Mouse (Mus musculus) c-Kit-negative CD71-positive TER-119-positive erythroid progenitor cells, embryonic 14.5 days (primary cell): ENCODE results near the gene Plcd3.

ENCODE experiments used
- DNase-seq: peaks from one replicate; pipeline ENCODE4 v3.0.0-alpha.2; 2013; ENCODE audit warnings: low read depth, low spot score

The Plcd3 gene

DNA sequence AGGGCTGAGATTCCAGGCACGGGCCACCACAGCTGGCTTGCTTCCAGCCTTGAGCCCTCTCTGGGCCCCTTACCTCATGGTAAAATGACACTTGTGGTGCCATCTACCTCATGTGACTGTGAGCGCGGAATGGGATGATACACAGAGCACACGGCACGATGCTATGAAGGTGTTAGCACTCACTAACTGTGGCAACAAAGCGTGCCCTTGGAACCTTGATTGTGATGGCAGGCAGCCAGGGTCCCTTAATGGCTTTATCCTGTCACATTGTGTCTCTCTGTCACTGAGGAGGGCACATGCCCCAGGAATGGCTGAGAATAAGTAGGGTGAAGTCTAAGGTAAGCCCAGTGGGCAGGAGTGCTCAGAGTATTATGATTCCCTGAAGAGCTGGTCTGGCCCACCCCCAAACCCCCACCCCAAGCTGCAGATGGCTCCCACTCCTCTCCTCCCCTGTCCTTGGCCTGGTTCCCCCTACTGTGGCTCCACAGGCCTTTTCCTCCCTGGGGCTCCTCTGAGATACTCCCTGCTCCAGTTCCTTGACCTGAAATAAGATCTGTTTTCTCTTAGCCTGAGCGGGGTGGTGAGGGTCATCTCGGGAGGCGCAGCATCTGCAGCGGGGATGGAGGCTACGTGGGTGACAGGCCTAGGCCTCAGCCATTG, 2.8 kb downstream of the Plcd3 start:
- DNase-seq = no peak

DNA sequence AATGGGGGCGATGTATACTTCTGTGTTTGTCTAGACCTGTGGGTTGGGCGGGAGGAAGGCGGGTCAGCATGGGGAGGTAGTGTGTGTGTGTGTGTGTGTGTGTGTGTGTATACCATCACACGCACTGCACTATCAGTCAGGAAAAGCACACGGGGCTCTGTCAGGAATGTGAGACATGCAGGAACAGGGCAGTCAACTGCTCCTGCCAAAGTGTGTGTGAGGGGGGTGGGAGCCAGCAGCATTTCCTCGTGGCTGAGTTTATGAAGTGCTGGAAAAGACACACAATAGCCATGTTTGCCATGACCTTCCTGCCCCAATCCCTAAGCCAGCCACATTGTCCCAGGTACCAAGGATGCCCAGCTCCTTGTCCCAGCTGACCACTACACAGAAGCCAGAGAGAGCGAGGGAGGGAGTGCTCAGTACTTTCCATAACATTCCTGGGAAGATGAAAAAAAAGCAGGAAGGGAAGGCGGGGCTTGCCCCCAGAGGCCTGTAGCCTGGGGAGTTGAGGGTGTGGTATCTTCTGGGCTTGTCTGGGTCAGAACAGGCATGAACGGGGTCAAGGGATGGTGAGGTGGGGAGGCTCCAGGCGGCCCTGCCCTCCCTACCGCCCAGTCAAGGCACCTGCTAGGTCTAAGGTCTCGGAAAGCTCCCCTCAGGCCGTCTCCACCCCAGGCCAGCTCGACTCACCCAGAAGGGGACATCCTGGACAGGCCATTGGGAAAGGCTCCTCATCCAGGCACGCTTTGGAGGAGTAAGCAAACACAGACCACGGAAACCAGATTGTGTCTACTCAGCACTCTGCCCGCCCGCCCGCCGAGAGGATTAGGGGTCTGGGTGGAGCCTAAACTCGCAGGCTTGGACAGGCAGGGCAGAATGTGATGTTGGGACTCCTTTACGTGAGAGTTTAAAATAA, 4.2 kb downstream of the Plcd3 start:
- no peak for DNase-seq

DNA sequence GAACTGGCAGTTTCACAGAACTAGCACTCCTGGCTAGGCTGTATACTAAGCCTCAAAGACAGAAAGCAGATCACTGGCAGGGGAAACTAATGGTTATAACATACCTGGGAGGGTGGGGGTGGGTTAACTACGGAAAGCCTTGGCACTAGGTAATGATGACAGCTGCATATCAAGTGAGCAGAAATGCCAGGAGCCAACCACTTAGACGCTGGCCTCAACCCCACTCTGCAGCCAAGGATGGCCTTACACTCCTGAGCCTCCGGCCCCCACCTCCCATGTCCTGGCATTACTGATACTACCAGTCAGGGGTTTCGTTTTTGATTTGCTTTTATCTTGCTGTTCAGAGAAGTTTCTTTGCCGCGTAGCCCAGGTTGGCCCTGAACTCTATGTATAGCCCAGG, 5.7 kb downstream of the Plcd3 start:
- no peak for DNase-seq

DNA sequence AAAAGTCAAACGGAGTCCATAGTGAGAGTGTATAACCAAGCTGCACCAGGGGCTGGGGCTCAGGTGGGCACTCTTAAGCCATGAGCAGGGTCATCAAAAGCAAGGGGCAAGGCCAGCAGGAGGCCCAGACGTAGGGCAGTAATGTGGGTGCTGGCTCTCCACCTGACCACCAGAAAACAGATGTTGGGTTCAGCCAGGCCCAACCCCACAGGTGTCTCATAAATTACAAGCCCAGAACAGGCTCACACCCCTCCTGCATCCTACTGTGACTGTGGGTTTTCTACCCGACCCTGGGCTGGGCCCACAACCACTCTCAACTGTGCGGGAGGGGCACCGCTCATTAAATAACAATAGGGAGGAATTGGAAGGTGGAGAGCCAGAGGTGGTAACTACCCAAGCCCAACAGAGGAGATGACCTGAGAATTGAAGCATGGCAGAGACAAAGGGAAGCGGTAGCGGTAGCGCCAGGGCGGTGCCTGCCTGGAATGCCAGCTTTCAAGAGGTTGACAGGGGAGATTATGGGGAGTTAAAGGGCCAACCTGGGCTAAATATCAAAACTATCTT, 6.3 kb downstream of the Plcd3 start:
- no peak for DNase-seq

DNA sequence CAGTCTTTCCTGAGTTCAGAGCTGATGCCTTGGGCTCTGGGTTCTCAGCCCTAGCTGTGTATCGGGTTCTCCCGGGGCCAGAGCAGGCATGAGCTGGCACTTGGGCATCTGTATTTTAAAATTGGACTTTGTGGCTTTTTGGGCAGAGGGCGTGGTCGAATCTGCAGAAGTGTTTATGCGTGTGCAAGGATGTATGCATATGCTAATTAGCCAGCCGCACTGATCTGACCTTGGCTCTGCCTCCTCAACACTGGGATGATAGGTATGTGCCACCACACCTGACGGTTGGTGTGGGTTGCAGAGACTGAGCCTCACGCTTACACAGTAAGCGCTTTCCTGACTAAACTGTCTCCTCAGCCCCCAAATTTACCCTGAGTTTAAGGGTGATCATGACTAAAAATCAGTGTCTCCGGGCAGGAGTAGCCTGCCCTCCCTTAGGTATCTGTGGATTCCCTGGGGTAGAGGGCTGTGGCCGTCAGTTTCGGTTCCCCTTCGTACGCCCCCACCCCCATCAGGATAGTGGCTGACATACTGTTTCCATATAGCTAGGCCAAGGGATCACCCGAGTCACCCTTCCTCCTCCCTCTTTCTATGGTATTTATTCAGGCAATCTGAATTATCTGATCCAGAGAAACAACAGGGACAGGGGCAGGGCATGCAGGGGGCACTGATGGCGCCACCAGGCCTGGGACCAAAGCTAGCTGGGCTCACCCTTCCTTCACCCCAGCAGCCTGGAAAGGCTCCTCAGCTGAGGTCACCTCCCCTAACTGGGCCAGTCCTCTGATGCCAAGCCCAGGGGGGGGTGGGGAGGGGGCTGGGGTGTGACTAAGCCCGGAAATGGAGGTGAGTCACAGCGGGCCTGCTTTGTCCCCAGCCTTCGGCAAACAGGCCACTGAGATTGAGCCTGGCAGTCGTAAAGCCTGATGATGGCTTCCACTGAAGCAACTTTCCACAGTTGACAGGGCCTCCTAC, 7.3 kb downstream of the Plcd3 start:
- no peak for DNase-seq

DNA sequence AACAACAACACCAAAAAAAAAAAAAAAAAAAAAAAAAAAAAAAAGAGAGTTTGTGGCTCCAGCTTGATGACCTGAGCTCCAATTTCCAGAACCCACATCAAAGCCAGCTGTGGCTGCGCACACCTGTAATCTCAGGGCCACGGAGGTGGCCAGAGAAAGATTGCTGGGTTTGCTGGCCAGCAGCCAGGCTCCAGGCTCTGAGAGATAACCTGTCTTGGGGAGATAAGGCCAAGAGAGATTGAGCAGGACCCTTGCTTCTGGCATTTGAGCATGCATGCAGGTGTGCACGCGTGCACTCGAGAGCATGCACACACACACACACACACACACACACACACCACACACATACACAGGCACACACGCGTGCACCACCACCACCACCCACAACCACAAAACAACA, 8.2 kb downstream of the Plcd3 start:
- DNase-seq = no peak

DNA sequence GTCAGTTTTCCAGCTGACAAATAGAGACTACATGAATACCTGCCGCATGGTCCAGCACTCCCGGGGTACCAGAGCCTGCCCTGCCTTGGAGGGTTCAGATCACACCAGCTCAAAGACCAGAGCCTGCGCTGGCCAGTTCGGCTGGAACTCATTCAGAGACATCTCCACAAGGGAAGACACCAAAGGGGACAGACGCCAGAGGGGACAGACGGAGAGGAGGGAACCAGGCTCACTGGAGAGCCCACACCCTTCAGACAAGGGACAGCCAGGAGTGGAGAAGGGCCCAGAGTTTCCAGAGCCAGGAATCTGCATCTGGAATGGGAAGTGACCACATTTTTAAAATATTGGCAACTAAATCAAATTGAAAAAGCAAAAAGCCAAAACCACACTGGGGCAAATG, 19.8 kb downstream of the Plcd3 start:
- DNase-seq = no peak

DNA sequence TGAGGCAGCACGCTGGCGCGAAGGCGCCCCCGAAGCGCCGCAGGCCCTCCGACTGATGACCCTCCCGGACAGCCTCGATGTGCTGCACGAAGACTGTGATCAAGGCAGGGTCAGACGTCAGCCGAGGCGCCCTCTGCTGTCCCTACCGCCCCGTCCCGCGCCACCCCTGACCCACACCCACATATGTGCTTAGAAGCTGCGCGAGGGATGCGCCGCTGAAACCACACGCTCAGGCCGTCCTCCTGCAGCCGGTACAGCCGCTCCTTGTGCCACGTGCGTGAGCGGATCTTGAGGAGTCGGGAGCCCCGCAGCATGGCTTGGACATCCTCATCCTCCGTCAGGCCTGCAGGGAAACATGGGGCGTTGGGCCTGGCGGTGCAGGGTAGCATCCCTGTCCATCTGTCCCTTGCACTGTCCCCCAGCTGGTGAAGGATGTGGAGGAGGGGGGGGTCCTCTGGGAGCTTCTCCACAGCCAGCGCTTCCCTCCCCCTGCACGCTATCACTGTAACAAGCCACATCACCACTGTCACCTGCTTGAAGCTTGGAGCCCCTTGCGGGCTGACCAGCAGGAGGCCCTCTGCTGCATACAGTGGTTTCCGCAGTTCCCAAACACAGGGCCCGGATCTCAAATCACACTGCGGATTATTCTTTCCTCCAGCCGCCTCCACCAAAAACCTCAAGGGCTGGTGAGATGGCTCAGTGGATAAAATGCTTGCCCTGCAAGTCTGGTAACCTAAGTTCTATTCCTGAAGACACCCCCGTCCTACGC, 21.0 kb downstream of the Plcd3 start:
- no peak for DNase-seq

DNA sequence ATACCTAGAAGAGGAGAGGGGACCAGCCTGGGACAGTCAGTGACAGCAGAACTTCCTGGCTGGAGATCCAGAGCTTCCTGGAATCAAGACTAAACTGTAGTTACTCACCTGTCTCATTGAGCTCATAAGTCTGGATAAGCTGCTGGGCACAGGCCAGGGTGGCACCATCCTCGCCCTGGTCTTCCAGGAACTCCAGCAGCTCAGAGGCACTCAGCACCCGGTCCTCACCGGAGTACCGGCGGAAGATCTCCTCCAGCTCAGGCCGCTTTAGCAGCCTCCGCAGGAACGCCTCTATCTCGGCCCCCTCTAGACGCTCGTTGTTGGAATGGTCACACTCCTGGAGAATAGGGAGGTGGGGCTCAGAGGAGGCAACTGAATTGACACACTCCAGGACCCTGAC, 23.3 kb downstream of the Plcd3 start:
- DNase-seq = no peak

DNA sequence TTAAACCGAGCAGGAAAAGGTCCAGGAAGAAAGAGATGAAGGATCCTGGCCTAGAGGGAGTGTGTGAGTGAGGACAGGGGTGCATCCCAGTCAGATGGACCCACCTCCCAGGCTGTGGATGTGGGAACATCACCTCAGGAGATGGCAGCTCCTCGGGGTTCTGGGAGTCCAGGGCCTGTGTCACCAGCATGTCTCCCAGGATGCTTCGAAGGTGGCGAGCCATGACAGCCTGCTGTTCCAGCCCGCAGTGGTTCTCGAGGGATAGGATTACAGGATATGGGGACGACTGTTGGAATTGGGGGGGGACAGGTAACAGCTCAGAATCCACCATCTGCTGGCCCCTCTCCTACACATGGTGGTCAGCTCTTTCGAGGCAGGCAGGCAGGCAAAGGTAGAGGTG, 24.9 kb downstream of the Plcd3 start:
- no peak for DNase-seq

DNA sequence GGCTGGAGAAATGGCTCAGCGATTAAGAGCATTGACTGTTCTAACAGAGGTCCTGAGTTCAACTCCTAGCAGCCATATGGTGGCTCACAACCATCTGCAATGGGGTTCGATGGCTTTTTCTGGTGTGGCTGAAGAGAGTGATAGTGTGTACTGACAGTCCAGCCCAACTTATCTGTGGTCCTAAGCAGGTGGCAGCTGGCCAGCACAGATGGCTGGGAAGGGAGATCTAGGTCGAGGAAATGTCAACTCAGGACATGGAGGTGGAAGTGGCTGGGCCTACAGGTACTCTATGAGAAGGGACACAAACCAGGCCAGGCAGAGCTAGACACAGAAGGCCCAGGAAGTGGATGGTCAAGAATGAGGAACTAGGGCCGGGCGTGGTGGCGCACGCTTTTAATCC, 25.4 kb downstream of the Plcd3 start:
- DNase-seq = no peak

DNA sequence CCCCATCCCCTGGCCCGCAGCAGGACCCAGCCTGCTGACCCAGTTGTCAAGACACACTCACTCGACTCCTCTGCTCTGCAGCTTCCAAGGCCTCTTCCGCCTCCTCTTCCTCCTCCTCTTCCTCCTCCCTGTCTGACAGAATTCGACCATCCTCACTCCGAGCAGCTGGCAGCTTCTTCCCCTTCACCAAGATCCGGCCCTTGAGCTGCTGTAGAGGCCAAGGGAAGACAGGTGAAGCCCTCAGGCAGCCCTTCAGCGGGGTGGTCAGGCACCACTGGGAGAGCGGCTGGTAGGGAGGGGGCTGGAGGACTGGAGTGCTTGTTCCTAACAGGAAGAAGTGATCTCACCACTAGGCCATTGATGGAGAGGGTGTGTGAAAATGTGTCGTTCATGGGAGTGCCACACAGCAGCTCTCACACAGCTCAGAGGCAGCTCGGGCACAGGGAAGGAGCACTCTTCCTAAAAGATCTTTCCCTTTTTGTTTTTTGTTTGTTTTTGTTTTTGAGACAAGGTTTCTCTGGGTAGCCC, 26.6 kb downstream of the Plcd3 start:
- DNase-seq = no peak

DNA sequence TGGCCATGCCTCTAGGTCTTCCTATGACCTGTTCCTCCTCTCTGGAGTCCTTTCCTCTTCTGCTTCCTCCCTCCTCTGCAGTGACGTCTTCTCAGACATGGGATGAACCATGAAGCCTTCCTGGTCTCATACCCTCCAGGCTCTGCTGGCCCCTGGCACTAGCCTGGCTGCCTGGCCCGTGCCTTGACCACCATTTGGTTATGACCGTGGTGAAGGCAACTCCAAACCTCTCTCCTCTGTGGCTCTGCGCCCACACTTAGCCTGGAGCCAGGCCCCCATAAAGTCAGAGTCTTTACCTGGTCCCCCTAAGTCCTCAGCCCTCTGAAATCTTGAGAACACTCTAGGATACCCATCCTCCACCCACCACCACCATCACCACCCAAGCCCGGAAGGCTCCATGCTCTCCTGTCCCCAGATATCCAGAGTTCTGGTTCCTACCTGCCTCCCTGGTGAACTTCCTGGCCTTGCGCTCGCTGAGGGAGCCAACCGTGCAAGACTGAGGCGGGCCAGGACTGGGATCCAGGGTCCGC, 27.3 kb downstream of the Plcd3 start:
- no peak for DNase-seq

DNA sequence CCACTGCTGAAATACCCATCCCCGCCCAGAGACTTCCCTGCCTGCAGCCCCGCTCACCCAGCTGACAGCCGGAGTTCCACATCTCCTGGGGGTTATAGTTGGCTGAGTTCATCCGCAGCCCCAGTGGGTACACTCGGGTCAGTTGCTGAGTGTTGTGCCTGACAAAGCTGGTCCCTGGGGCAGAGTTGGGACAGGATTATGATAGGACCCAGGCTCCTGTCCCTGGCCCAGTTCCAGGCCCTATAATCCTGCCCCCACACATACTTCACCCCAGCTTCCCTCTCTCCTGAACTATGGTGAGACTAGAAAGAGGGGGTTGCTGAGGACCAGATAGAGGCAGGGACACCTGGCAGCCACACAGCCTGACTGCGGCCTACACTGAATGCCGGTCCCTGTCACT, 27.8 kb downstream of the Plcd3 start:
- DNase-seq = no peak

DNA sequence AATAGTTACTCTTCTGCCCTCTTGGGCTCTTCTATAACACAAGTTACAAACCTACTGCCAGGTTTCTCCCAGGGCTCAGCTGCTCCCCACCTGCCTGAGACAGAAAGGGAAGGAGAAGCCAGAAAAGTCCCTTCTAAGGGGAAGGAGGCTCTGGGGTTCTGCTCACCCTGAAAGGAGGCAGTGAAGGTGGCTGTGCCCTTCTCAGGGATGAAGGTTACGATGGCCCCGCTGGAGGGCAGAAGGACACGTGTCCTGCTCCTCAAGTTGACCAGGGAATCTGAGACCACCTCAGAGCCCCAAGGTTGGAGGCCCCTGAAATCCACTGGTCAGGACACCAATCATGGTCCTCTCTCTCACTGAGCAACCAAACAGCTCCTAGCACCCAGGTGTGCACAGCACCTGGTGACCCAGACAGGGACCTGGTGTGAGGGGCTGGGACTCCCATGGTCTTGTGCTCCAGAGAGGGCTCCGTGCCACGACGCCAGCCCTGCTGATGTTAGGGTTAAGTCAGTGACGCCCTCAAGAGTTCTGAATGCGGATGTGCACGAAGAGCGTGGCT, 31.1 kb downstream of the Plcd3 start:
- DNase-seq = no peak

DNA sequence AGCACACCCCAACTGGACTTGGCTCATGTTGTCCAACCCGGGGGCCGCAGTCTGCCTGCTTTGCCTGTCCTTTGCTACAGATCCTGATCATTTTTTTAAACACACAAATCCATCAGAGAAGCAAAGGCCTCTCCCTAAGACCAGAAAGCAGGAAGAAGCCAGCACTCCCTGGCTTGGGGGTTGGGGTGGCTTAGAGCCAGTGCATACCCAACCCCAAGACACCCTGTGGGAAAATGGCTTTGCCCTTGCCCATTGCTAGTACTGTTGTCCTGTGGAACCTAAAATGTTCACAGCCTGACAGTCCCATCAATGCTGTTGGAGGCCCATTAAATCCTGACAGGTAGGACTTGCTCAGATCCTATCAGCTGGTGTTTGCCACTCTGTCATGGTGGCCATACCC, 31.7 kb downstream of the Plcd3 start:
- DNase-seq = no peak

DNA sequence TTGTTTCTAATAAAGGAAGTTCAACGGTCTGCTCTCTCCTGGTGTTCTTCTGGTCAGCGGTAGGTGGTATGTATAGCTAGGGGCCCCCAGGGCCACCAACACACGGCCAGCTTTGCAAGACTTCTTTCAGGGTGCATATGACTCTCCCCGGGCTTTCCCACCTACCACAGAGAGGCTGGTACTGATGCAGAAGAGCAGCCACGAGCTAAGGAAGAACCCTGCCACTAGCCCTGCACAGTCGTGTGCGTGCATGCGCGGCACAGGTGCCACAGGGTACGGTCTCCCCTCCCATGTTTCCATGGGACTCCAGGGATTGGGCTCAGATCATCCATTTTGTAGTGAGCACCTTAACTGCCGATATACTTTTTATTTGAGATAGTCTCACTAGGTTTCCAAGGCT, 32.6 kb downstream of the Plcd3 start:
- DNase-seq = no peak

DNA sequence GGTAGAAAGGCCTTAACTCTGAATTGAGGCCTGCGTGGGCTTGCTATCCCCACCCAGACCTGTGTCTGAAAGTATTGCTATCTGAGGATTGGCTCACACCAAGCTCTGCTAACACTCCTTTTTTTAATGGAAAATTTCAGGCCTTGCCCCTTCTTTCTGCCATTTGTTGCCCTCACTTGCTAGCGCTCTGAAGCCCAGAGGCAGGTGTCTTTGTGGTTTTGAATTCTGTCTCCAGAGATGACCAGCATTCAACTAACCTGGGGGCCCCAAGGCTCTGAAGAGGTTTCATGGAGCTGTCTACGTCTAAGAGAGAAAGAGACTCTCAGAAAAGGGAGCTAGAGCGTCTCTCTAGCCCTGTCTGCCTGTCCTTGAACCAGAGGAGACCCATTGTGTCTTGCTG, 33.2 kb downstream of the Plcd3 start:
- DNase-seq = no peak

DNA sequence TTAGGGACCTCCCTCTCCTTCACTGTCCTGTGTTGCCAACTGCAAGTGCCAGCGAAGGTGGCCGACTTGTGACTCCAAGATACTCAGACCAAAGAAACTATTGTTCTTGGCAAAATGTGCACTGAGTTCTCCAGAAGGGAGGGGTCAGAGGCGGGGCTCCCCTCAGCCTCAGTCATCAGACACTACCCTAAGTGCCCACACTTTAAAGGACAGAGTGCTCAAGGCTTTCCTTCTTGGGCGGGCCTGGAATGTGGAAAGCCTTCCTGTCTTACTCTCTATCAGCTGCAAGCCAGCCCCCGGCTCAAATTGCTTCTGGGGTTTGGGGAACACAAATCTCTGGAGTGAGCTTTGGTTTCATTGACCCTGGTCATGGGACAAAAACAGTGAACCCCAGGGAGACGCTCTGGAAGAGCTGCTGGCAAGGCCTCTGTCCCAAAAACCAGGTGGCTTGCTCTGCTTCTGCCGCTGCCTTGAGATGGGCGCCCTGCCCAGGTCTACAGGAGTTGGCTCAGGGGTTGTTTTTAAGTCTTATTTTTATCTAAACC, 33.9 kb downstream of the Plcd3 start:
- DNase-seq = no peak

DNA sequence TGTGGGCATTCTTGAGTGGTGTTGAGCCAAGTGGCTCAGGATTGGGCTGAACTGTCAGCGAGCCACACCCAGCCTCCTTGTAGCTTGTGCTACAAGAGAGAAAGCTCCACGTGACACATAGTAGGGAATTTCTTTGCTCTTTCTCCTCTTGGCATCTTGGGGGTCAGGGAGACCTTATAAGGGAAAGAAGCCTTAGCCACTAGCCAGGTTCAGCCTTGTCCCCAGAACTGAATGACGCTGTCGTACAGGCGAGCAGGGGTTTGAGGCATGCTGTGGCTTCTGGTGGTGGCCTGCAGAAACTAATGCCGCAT, 34.5 kb downstream of the Plcd3 start:
- DNase-seq = no peak
